Mouse (Mus musculus) ES-Bruce4 (cell line): ENCODE data around the gene Pllp. TPM values are rescaled to one million over a fixed set of nuclear protein-coding genes. Genes with fewer than 3 reads are reported as not detected.

ENCODE experiments used
- H3K27ac ChIP-seq: 2 replicates; pipeline ENCODE4 v1.5.1; 2012; ENCODE audit warnings: low read length, inconsistent platforms; ENCODE audit not compliant: insufficient read depth
- H3K27me3 ChIP-seq: 2 replicates; pipeline ENCODE4 v1.6.1; 2012; ENCODE audit warnings: mild to moderate bottlenecking, low read length, inconsistent platforms; ENCODE audit not compliant: control insufficient read depth, poor library complexity, insufficient read depth, severe bottlenecking
- H3K36me3 ChIP-seq: 2 replicates; pipeline ENCODE4 v1.6.1; 2012; ENCODE audit warnings: inconsistent platforms, mild to moderate bottlenecking, low read length, moderate library complexity; ENCODE audit not compliant: control insufficient read depth, poor library complexity, insufficient read depth, severe bottlenecking
- H3K4me1 ChIP-seq: one replicate; pipeline ENCODE4 v1.8.1; 2011; ENCODE audit warnings: low read length; ENCODE audit not compliant: control insufficient read depth, insufficient read depth
- H3K4me3 ChIP-seq: 2 replicates; pipeline ENCODE4 v1.5.1; 2011; ENCODE audit warnings: low read depth, mild to moderate bottlenecking, low read length
- H3K9ac ChIP-seq: 2 replicates; pipeline ENCODE4 v1.6.1; 2012; ENCODE audit warnings: low read depth, mild to moderate bottlenecking, inconsistent platforms; ENCODE audit not compliant: poor library complexity, severe bottlenecking
- H3K9me3 ChIP-seq: replicated peaks from 2 replicates; pipeline ENCODE4 v1.6.1; 2012; ENCODE audit warnings: mild to moderate bottlenecking, low read length, inconsistent platforms; ENCODE audit not compliant: control insufficient read depth, poor library complexity, insufficient read depth, severe bottlenecking
- CTCF ChIP-seq: IDR thresholded peaks from one replicate; pipeline ENCODE4 v1.8.1; 2011; ENCODE audit warnings: low read depth, low read length
- EP300 ChIP-seq: IDR thresholded peaks from 2 replicates; pipeline ENCODE4 v1.6.1; 2011; ENCODE audit warnings: low read depth, low read length; ENCODE audit not compliant: insufficient read depth
- POLR2A ChIP-seq: IDR thresholded peaks from one replicate; pipeline ENCODE4 v1.8.1; 2011; ENCODE audit warnings: low read length; ENCODE audit not compliant: insufficient read depth
- polyA plus RNA-seq: library from polyadenylated mRNA; stranded (reverse); fragments of >200 nt; gene quantifications from 2 replicates; pipeline ENCODE4 v1.2.4, GENCODE M21; 2011; ENCODE audit warnings: low read depth; ENCODE audit not compliant: missing spikeins, insufficient read depth, insufficient read length

Pllp gene
- polyA plus RNA-seq, 1 experiment, result not detected

GRCm38 (mm10) chr8:94739829-94740228 lies 43.8 kb upstream of the Pllp start:
- H3K4me1 ChIP-seq, result no peaks in the 10 kb centered on the region
- H3K27me3 ChIP-seq, result no peaks in the 10 kb centered on the region
- TF ChIP-seq EP300 (no peak), POLR2A (no peak), CTCF (no peak)
- no peaks in the 10 kb centered on the region for H3K36me3 ChIP-seq
- H3K9ac ChIP-seq, result no peak overlapping the region
- H3K4me3 ChIP-seq, result no peak overlapping the region
- H3K27ac ChIP-seq, result no peak overlapping the region
- H3K9me3 ChIP-seq, result no peaks in the 10 kb centered on the region

- Histone ChIP-seq H3K27me3 (no peaks in the 10 kb centered on the region), H3K9ac (no peak overlapping the region), H3K4me3 (no peak overlapping the region), H3K9me3 (no peaks in the 10 kb centered on the region), H3K4me1 (no peaks in the 10 kb centered on the region), H3K36me3 (no peaks in the 10 kb centered on the region), H3K27ac (no peak overlapping the region)
- TF ChIP-seq EP300 (no peak), POLR2A (no peak)
Observed at GRCm38 (mm10) chr8:94735426-94736094, 39.5 kb upstream of the Pllp start.

GRCm38 (mm10) chr8:94734735-94735350 lies 38.8 kb upstream of the Pllp start:
- H3K36me3 ChIP-seq, result no peaks in the 10 kb centered on the region
- no peak overlapping the region for H3K4me3 ChIP-seq
- H3K4me1 ChIP-seq, result no peaks in the 10 kb centered on the region
- H3K9me3 ChIP-seq, result no peaks in the 10 kb centered on the region
- no peaks in the 10 kb centered on the region for H3K27me3 ChIP-seq
- H3K27ac ChIP-seq, result no peak overlapping the region
- no peak for TF ChIP-seq POLR2A
- TF ChIP-seq CTCF, result no peak
- no peak for TF ChIP-seq EP300
- no peak overlapping the region for H3K9ac ChIP-seq

- Histone ChIP-seq H3K27ac (no peak overlapping the region), H3K4me1 (no peaks in the 10 kb centered on the region), H3K27me3 (no peaks in the 10 kb centered on the region), H3K36me3 (no peaks in the 10 kb centered on the region), H3K9ac (no peak overlapping the region), H3K9me3 (no peaks in the 10 kb centered on the region), H3K4me3 (no peak overlapping the region)
- TF ChIP-seq EP300 (no peak), POLR2A (no peak), CTCF (no peak)
Observed at GRCm38 (mm10) chr8:94733821-94734465, 37.9 kb upstream of the Pllp start.

- Histone ChIP-seq H3K4me1 (no peaks in the 10 kb centered on the region), H3K27ac (no peak overlapping the region), H3K27me3 (no peaks in the 10 kb centered on the region), H3K4me3 (no peak overlapping the region), H3K36me3 (no peaks in the 10 kb centered on the region), H3K9me3 (no peaks in the 10 kb centered on the region; the same call in 1 of the 2 replicates), H3K9ac (no peak overlapping the region)
- TF ChIP-seq EP300 (no peak), CTCF (no peak), POLR2A (no peak)
Observed at GRCm38 (mm10) chr8:94729301-94729700, 33.2 kb upstream of the Pllp start.

- TF ChIP-seq CTCF (no peak), POLR2A (no peak), EP300 (no peak)
- Histone ChIP-seq H3K4me1 (no peaks in the 10 kb centered on the region), H3K36me3 (no peaks in the 10 kb centered on the region), H3K27ac (no peak overlapping the region), H3K9ac (no peak overlapping the region), H3K9me3 (no peaks in the 10 kb centered on the region; the same call in 1 of the 2 replicates), H3K27me3 (peaks cover 1% of the 10 kb centered on the region; the same call in 1 of the 2 replicates), H3K4me3 (no peak overlapping the region)
Observed at GRCm38 (mm10) chr8:94725998-94726397, 29.9 kb upstream of the Pllp start.
